Mouse (Mus musculus) stomach, postnatal 0 days (tissue): ENCODE data around the gene Kcnmb4.

Experiments
- CTCF ChIP-seq: IDR thresholded peaks from 2 replicates; pipeline ENCODE4 v1.5.1; 2016; ENCODE audit warnings: antibody characterized with exemption, low read depth, mild to moderate bottlenecking, moderate library complexity
- EP300 ChIP-seq: optimal IDR thresholded peaks from 2 replicates; pipeline ENCODE3; 2016; ENCODE audit warnings: antibody characterized with exemption

DNA sequence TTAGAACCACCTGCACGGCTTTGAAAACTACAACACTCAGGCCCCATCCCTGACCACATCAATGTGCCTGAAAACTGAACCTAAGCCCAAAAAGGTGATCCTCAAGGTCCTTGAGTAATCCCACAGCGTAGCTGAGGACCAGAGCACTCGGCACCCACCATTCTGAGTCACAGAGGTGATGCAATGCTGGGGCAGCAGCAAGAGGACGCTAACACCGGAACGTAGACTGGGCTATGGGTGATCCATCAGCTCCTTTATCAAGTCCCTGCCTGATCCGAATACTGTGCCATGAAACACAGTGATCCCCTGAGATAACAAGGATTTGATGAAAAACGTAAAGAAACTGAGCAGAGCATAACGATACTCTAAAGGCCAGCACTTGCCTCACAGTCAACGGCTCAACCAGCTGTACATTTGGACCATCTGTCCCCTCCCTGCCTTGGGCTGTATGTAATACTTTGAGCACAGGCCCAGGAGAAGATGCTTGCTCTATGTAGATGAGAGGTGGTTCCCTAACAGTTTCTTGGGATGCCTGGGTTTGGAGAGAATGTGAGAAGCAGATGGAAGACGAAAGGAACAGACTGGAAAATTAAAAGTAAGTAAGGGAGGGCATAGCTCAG lies 3.3 kb downstream of the Kcnmb4 start:
- TF ChIP-seq CTCF (no peak), EP300 (no peak)
